Mouse (Mus musculus) erythroblast, embryonic 14.5 days (primary cell): ENCODE measurements around the gene Cd3eap. TPM values are rescaled to one million over a fixed set of nuclear protein-coding genes. Genes with fewer than 3 reads are reported as not detected.

ENCODE experiments used
- H3K27me3 ChIP-seq: 2 replicates; pipeline ENCODE4 v1.6.1; 2012; ENCODE audit warnings: inconsistent platforms; ENCODE audit not compliant: control insufficient read depth
- H3K36me3 ChIP-seq: 2 replicates; pipeline ENCODE4 v1.6.1; 2012; ENCODE audit warnings: mild to moderate bottlenecking, inconsistent platforms; ENCODE audit not compliant: control insufficient read depth
- H3K4me1 ChIP-seq: 2 replicates; pipeline ENCODE4 v1.6.1; 2012; ENCODE audit warnings: inconsistent platforms; ENCODE audit not compliant: control insufficient read depth
- H3K4me3 ChIP-seq: replicated peaks from 2 replicates; pipeline ENCODE3; 2012; ENCODE audit warnings: moderate library complexity, mild to moderate bottlenecking, inconsistent platforms
- H3K9me3 ChIP-seq: 2 replicates; pipeline ENCODE4 v1.6.1; 2012; ENCODE audit warnings: low read length, inconsistent platforms, mixed read lengths; ENCODE audit not compliant: control insufficient read depth
- GATA1 ChIP-seq: IDR thresholded peaks from 2 replicates; pipeline ENCODE4 v1.6.1; 2012; ENCODE audit warnings: low read length, inconsistent platforms, mixed read lengths
- TAL1 ChIP-seq: IDR thresholded peaks from 3 replicates; pipeline ENCODE4 v1.6.1; 2012; ENCODE audit warnings: low read length, inconsistent platforms, mixed read lengths
- polyA plus RNA-seq: library from polyadenylated mRNA; stranded (reverse); fragments of >175 nt; gene quantifications from 2 replicates; pipeline ENCODE4 v1.2.3, GENCODE M21; 2012

The Cd3eap gene
- polyA plus RNA-seq, 1 experiment: 0.70 TPM

DNA sequence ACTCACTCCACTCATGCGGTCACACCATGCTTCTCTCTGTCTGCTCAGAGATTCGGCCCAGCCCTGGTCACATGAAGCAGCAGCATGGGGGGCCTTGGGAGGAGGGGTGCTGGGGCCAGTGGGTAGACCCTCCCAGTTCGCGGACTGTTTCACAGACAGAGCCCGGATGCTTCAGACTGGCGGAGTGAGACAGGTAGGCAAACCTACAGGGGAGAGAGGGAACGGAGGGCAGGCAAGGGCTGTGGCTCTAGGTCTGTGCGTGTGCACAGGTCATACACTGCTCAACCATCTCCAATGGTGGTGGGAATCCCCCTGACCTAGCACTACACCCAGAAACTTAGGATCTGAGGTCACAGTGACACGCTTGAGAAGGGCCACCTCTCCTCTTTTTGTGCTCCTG lies 39.8 kb downstream of the Cd3eap start:
- TF ChIP-seq GATA1: no peak
- no peak for TF ChIP-seq TAL1
- Histone ChIP-seq H3K36me3 (no peaks in the 10 kb centered on the region), H3K4me3 (peak overlapping the region; percentile 48), H3K4me1 (peaks cover 10% of the 10 kb centered on the region), H3K9me3 (no peaks in the 10 kb centered on the region), H3K27me3 (peaks cover 97% of the 10 kb centered on the region)

DNA sequence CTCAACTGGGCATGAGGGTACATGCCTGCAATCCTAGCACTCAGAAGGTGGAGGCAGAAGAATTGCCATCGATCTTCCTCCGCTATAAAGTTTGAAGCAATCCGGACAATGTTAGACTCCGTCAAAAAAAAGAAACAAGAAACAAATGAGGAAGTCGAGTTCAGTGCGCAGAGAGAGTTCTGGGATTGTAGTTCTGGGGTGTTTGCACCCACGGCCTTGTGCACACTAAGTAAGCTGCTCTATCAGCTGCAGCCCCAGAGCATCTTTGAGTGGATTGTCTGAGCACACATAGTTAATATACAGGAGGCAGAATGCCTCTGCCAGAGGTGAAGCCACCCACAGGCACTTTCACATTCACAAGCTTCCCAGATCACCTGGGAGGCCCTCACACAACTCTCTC lies 40.6 kb downstream of the Cd3eap start:
- Histone ChIP-seq H3K36me3 (no peaks in the 10 kb centered on the region), H3K4me3 (no peak overlapping the region), H3K27me3 (peaks cover 97% of the 10 kb centered on the region), H3K4me1 (peaks cover 10% of the 10 kb centered on the region), H3K9me3 (no peaks in the 10 kb centered on the region)
- TF ChIP-seq GATA1: no peak
- no peak for TF ChIP-seq TAL1

DNA sequence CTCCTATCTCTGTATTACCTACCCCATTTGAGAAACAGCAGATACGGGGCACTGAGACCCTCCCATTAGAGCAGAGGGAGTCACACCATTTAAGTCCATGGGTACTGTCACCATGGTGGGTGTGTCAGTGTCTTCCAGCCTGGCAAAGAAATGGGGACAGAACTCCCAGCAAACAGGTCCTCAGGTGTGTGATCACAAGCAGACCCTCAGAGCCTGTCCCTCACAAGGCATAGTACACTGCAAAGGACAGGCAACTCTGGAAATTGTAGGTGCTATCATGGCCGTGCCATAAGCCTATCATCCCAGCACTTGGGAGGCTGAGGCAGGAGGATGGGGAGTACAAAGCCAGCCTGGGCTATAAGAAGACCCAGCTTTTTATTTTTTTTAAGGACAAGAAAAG lies 41.1 kb downstream of the Cd3eap start:
- Histone ChIP-seq H3K9me3 (no peaks in the 10 kb centered on the region), H3K4me3 (no peak overlapping the region), H3K36me3 (no peaks in the 10 kb centered on the region), H3K4me1 (peaks cover 10% of the 10 kb centered on the region), H3K27me3 (peaks cover 97% of the 10 kb centered on the region)
- no peak for TF ChIP-seq GATA1
- TF ChIP-seq TAL1: no peak

DNA sequence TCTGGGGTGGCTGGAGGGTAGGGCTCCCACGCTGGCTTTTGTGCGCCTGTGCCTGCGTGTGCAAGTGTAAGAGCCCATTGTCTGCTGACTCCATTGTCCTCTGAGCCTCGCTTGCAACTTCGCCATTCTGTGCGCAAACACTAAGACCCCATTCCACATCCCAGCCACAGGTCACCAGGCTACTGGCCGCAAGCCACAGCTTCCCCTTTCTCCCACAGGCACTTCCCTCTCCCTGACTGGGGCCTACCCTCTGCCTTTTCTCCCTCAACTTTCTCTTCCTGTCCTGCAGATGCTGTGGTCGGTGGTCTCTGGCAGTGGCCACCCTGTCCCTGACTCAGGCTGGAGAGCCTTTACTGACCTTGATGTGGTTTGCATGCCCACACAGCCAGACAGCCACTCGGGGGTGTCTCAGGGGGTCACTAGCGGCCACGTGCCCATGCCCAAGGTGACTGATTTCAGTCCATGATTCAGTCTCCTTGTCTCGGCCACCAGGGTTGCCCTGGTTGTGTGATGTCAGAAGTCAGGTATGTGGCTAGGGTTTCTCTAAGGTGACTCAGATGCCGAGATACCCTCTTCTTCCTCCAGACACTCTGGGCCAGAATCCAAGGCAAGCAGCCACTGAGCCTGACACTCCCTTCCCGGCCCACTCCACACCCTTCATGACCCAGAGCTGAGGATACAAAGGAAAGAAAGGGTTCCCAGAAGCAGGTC lies 42.7 kb downstream of the Cd3eap start:
- no peaks in the 10 kb centered on the region for H3K9me3 ChIP-seq
- TF ChIP-seq GATA1 (no peak), TAL1 (no peak)
- H3K4me1 ChIP-seq: peaks cover 10% of the 10 kb centered on the region
- no peaks in the 10 kb centered on the region for H3K36me3 ChIP-seq
- peaks cover 97% of the 10 kb centered on the region for H3K27me3 ChIP-seq
- no peak overlapping the region for H3K4me3 ChIP-seq

DNA sequence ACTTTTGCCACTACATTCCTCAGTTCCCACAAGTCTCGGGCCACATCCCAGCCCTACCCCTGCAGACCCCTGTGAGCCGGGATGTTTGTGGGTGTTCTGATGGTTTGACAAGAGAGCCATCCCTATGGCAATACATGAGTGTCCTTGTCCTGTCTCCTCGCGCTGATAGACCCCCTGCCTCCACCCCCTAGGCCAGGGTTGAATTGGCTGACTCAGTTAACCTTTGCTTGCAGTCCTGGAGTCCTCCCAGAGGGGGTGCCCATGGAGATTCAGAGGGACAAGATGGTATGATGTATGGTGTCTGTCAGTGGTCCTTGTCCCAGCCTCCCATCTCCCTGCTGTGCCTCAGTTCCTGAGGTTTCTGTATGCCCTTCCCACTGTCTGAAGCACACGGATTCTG lies 45.2 kb downstream of the Cd3eap start:
- no peaks in the 10 kb centered on the region for H3K9me3 ChIP-seq
- peaks cover 16% of the 10 kb centered on the region for H3K4me1 ChIP-seq
- no peaks in the 10 kb centered on the region for H3K36me3 ChIP-seq
- peaks cover 80% of the 10 kb centered on the region for H3K27me3 ChIP-seq
- H3K4me3 ChIP-seq: no peak overlapping the region
- TF ChIP-seq GATA1 (no peak), TAL1 (no peak)

DNA sequence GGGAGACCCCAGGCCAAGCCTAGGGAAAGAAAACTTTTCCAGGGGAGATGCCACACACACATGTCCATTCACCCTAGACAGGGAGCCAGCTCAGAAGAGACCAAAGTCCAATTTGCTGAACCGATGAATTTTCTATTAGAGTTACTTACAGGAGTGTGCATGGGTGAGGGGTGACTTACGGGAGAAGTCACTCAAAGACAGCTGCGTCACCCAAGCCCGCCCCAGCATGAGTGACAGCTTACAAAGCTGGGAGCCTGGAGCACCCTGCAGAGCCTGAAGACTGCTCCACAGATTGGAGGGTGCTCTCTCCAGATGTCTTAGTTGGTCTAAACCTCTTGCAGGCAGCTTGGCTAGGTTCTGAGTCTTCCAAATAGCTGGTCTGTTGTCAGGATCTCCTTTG lies 47.3 kb downstream of the Cd3eap start:
- Histone ChIP-seq H3K36me3 (no peaks in the 10 kb centered on the region), H3K27me3 (peaks cover 77% of the 10 kb centered on the region), H3K9me3 (no peaks in the 10 kb centered on the region), H3K4me1 (peaks cover 30% of the 10 kb centered on the region), H3K4me3 (no peak overlapping the region)
- TF ChIP-seq TAL1: no peak
- no peak for TF ChIP-seq GATA1

DNA sequence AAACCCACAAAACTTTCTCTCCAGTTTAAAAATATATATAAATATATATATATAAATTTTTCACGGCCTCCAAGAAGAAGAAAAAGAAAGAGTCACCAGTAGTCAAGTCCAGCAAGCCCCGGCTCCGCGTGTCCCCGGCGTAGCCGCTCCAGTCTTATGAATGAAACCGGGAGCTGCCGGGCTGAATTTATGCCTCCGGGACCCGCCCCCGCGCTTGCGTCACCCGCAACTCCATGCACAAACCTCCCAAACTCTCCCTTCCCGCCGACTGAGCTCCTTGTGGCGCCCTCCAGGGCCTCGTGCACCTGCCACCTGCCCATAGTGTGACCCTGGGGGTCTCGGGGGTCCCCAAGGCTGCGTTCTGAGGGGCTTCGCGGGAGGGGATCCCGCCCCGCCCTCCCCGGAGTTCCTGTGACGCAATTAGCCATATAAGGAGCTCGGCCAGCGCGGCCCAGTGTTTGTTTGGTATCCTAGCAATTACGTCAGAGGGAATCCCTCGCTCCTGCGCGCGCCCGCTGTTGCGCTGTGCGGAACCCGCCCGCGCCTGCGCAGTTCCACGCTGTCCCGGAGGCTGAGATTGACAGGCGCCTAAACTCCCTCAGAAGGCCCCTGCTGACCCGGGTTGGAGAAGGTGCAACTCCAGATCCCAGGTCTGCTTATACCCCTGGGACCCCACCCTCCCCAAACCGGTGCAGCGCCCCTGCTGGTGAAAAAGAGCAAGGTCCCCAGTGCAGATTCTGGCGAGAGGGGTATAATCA lies 49.2 kb downstream of the Cd3eap start, which contains the start of gene Fosb:
Gene Fosb (minus strand): TSS at position 168 of the 758 bp plus-strand sequence.
- no peak for TF ChIP-seq GATA1
- TF ChIP-seq TAL1: no peak
- H3K27me3 ChIP-seq: peaks cover 77% of the 10 kb centered on the region
- no peaks in the 10 kb centered on the region for H3K36me3 ChIP-seq
- peak within 1 kb of the TSS; percentile 66 for H3K4me3 ChIP-seq
- peaks cover 30% of the 10 kb centered on the region for H3K4me1 ChIP-seq
- H3K9me3 ChIP-seq: peaks cover 3% of the 10 kb centered on the region; the same call in 1 of the 2 replicates

DNA sequence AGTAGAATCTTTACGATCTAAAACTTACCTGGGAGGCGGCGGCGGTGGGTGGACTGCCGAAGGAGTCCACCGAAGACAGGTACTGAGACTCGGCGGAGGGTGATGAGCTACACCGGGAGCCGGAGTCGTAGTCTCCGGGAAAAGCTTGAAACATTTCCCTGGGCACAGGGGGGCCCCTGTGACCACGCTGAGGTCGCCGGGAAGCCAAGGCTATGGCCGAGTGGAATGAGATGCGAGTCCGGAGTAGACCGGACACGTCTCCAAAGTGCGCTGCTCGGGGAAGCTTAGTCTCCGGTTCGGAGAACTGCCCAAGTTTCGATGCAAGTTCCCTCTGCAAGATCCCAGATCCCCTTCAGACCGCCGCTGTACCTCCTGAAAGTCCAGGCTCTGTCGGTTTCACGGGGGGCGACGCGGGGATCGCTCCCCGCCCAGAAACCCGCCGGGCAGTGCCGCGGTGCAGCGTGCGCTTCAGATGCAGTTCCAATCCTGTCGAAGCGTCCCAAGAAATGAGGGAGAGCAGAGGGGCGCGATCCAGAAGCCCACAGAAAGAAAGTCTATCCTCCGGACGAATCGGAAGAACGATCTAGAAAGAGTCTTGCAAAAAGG lies 49.9 kb downstream of the Cd3eap start:
- Histone ChIP-seq H3K27me3 (peaks cover 78% of the 10 kb centered on the region), H3K36me3 (no peaks in the 10 kb centered on the region), H3K4me3 (peak overlapping the region; percentile 66), H3K4me1 (peaks cover 34% of the 10 kb centered on the region), H3K9me3 (peaks cover 3% of the 10 kb centered on the region; the same call in 1 of the 2 replicates)
- no peak for TF ChIP-seq TAL1
- no peak for TF ChIP-seq GATA1

DNA sequence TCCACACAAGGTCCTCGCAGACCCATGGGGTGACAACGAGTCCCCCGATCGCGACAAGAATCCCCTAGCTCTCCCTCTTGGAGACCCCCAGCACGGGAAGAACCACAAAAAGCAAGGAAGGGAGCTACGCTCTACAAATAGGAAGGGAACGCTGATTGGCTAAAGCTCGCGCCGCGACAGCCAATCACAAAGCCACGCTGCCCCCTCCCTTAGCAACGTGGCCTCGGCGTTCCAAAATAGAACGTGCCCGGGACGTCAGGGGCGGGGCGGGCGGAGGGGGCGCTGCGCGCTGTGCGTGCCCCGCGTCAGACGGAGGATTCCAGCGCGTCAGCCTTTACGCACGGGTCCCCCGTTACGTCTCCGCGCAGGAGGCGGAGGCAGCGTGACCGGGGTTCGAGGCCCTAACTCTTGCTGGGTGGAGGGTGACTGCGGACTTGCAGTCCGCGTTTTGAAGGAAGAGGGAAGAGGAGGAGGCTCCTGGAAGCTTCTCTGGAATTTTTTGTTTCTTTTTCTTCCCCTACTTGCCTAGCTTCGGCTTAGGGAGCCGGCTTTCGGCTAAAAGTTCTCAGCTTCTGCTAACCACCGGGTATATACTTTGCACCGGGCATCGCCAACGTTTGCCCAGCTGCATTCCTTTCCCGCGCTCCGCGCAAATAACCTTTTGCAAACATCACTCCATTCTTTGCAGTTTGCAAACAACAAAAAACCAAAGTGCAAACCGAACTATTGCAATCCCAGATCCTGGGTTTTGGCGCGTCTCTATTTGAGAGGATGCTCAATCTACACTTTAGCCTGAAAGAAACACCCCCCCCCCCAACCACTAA lies 50.6 kb downstream of the Cd3eap start:
- TF ChIP-seq TAL1 (no peak), GATA1 (no peak)

More for the DNA sequence above, 50.6 kb downstream of the Cd3eap start:
- Histone ChIP-seq H3K4me3 (peak overlapping the region; percentile 66), H3K36me3 (no peaks in the 10 kb centered on the region), H3K4me1 (peaks cover 38% of the 10 kb centered on the region), H3K27me3 (peaks cover 78% of the 10 kb centered on the region), H3K9me3 (peaks cover 3% of the 10 kb centered on the region; the same call in 1 of the 2 replicates)
